Mouse (Mus musculus) stomach, postnatal 0 days (tissue): Measurements from ENCODE around the gene Prph. TPM values are rescaled to one million over a fixed set of nuclear protein-coding genes. Genes with fewer than 3 reads are reported as not detected.

Experiments used
- ATAC-seq: fragments of 200-750 bp; cut with Nextera tagmentation; 2 replicates; pipeline ENCODE4 v1.8.0; 2017; ENCODE audit not compliant: low FRiP score, low TSS enrichment
- DNase-seq: peaks from one replicate; pipeline ENCODE4 v3.0.0-alpha.2; 2016; ENCODE audit warnings: low spot score
- H3K27ac ChIP-seq: fragments of 300-500 bp; sonication (generic); replicated peaks from 2 replicates; pipeline ENCODE4 v1.5.1; 2014; ENCODE audit warnings: mild to moderate bottlenecking, control low read depth
- H3K27me3 ChIP-seq: fragments of 300-500 bp; sonication (generic); 2 replicates; pipeline ENCODE4 v1.6.1; 2014; ENCODE audit warnings: low read length; ENCODE audit not compliant: control insufficient read depth, insufficient read depth
- H3K36me3 ChIP-seq: fragments of 300-500 bp; sonication (generic); 2 replicates; pipeline ENCODE4 v1.6.1; 2014; ENCODE audit warnings: low read length, mixed read lengths; ENCODE audit not compliant: control insufficient read depth, insufficient read depth
- H3K4me1 ChIP-seq: fragments of 300-500 bp; sonication (generic); replicated peaks from 2 replicates; pipeline ENCODE4 v1.6.1; 2014; ENCODE audit warnings: antibody characterized with exemption; ENCODE audit not compliant: control insufficient read depth, insufficient read depth
- H3K4me2 ChIP-seq: fragments of 300-500 bp; sonication (generic); replicated peaks from 2 replicates; pipeline ENCODE4 v1.6.1; 2014; ENCODE audit warnings: low read depth, mild to moderate bottlenecking, control low read depth, moderate library complexity
- H3K4me3 ChIP-seq: fragments of 300-500 bp; sonication (generic); 2 replicates; pipeline ENCODE4 v1.5.1; 2014; ENCODE audit warnings: low read depth, low read length, control low read depth
- H3K9ac ChIP-seq: fragments of 300-500 bp; sonication (generic); 2 replicates; pipeline ENCODE4 v1.6.1; 2014; ENCODE audit warnings: mild to moderate bottlenecking, low read length, control low read depth, mixed read lengths
- H3K9me3 ChIP-seq: fragments of 300-500 bp; sonication (generic); 2 replicates; pipeline ENCODE4 v1.6.1; 2016; ENCODE audit warnings: low read length; ENCODE audit not compliant: control insufficient read depth
- CTCF ChIP-seq: IDR thresholded peaks from 2 replicates; pipeline ENCODE4 v1.5.1; 2016; ENCODE audit warnings: antibody characterized with exemption, low read depth, mild to moderate bottlenecking, moderate library complexity
- EP300 ChIP-seq: optimal IDR thresholded peaks from 2 replicates; pipeline ENCODE3; 2016; ENCODE audit warnings: antibody characterized with exemption
- whole genome bisulfite sequencing: fragments of 180-500 bp; shearing (Covaris S2); extraction: QIAGEN DNeasy Blood & Tissue Kit; methylation state at CpG from one replicate; pipeline ENCODE4 v1.1.7; 2014; 5-methylcytosine and 5-hydroxymethylcytosine counted together
- polyA plus RNA-seq: library from polyadenylated mRNA; unstranded; fragments of >200 nt; fragmentation: Nextera tagmentation; extraction: Ambion mirVana; gene quantifications from 2 replicates; pipeline ENCODE4 v1.2.1, GENCODE M21; 2015

The Prph gene
- polyA plus RNA-seq, 1 experiment from 2014 or later: 25.7 TPM

- no peaks in the 10 kb centered on the region for H3K4me1 ChIP-seq
- H3K4me3 ChIP-seq: peak overlapping the region; percentile 27
- H3K4me2 ChIP-seq: peak overlapping the region; percentile 45
- no peaks in the 10 kb centered on the region for H3K9me3 ChIP-seq
- TF ChIP-seq EP300 (no peak), CTCF (peak; percentile 87)
- 0 out of 2 replicates have a peak overlapping the region, but pooled peaks have one; percentile 31 for H3K9ac ChIP-seq
- DNase-seq: peak; percentile 89
- H3K27ac ChIP-seq: no peak overlapping the region
- ATAC-seq: peak; percentile 79
- H3K36me3 ChIP-seq: no peaks in the 10 kb centered on the region
- 1% methylated on average over 26 of the region's 27 CpGs for WGBS
- H3K27me3 ChIP-seq: peaks cover 23% of the 10 kb centered on the region; the same call in 1 of the 2 replicates
Observed at GRCm38 (mm10) chr15:99088292-99088691, 33.3 kb downstream of the Prph start.

GRCm38 (mm10) chr15:99089069-99089468 lies 34.1 kb downstream of the Prph start:
- H3K36me3 ChIP-seq: no peaks in the 10 kb centered on the region
- H3K9ac ChIP-seq: no peak overlapping the region
- peak overlapping the region; percentile 45; the same call in 1 of the 2 replicates for H3K4me2 ChIP-seq
- H3K4me3 ChIP-seq: no peak overlapping the region
- ATAC-seq (no peak), DNase-seq (no peak)
- 29% methylated on average over 14 of the region's 14 CpGs for WGBS
- H3K27me3 ChIP-seq: peaks cover 23% of the 10 kb centered on the region; the same call in 1 of the 2 replicates
- H3K27ac ChIP-seq: no peak overlapping the region
- TF ChIP-seq CTCF (no peak), EP300 (no peak)
- H3K9me3 ChIP-seq: no peaks in the 10 kb centered on the region
- H3K4me1 ChIP-seq: 0 out of 2 replicates have a peak, but pooled peaks cover 3% of the 10 kb centered on the region

- DNase-seq: no peak
- ATAC-seq: no peak
- H3K4me1 ChIP-seq: peaks cover 3% of the 10 kb centered on the region; the same call in 1 of the 2 replicates
- peaks cover 28% of the 10 kb centered on the region; the same call in 1 of the 2 replicates for H3K27me3 ChIP-seq
- 74% methylated on average over 8 of the region's 8 CpGs for WGBS
- peak within 1 kb of the TSS; percentile 64 for H3K4me2 ChIP-seq
- no peak for TF ChIP-seq CTCF
- TF ChIP-seq EP300: no peak
- H3K4me3 ChIP-seq: peak within 1 kb of the TSS; percentile 38
- H3K9ac ChIP-seq: peak within 1 kb of the TSS; percentile 31
- no peak within 1 kb of the TSS for H3K27ac ChIP-seq
- no peaks in the 10 kb centered on the region for H3K36me3 ChIP-seq
- H3K9me3 ChIP-seq: no peaks in the 10 kb centered on the region
Observed at GRCm38 (mm10) chr15:99092870-99093269, 37.9 kb downstream of the Prph start, which contains the start of gene Dnajc22. Dnajc22 (plus strand) TSS chr15:99093170.

- Histone ChIP-seq H3K36me3 (no peaks in the 10 kb centered on the region), H3K27me3 (peaks cover 28% of the 10 kb centered on the region; the same call in 1 of the 2 replicates), H3K9ac (peak overlapping the region; percentile 31), H3K9me3 (no peaks in the 10 kb centered on the region), H3K27ac (no peak overlapping the region), H3K4me2 (peak overlapping the region; percentile 64), H3K4me1 (peaks cover 5% of the 10 kb centered on the region; the same call in 1 of the 2 replicates), H3K4me3 (peak overlapping the region; percentile 38)
- ATAC-seq (peak; percentile 53), DNase-seq (peak; percentile 56)
- WGBS: 4% methylated on average over 56 of the region's 56 CpGs
- TF ChIP-seq CTCF (peak; percentile 60), EP300 (no peak)
Observed at GRCm38 (mm10) chr15:99093291-99094258, 38.6 kb downstream of the Prph start.

GRCm38 (mm10) chr15:99094631-99095270 lies 39.8 kb downstream of the Prph start:
- Histone ChIP-seq H3K4me1 (peaks cover 5% of the 10 kb centered on the region; the same call in 1 of the 2 replicates), H3K4me2 (no peak overlapping the region), H3K9me3 (no peaks in the 10 kb centered on the region), H3K27ac (no peak overlapping the region), H3K9ac (no peak overlapping the region), H3K4me3 (no peak overlapping the region), H3K27me3 (peaks cover 25% of the 10 kb centered on the region; the same call in 1 of the 2 replicates), H3K36me3 (no peaks in the 10 kb centered on the region)
- 2% methylated on average over 27 of the region's 27 CpGs for WGBS
- TF ChIP-seq CTCF (no peak), EP300 (no peak)
- ATAC-seq (no peak), DNase-seq (no peak)
